Mouse (Mus musculus): ENCODE measurements around the gene Ddx24. TPM values are rescaled to one million over a fixed set of nuclear protein-coding genes. Genes with fewer than 3 reads are reported as not detected.
A peak's percentile ranks its signal among the peaks of the same experiment; 100 is the strongest.

The Ddx24 gene
- polyA plus RNA-seq, 1 experiment from 2014 or later: 90.0 TPM

- Histone ChIP-seq H3K36me3 (ENCODE audit: control insufficient read depth, insufficient read depth, low read length) (no peaks in the 10 kb centered on the region), H3K9ac (ENCODE audit: low read length) (no peak overlapping the region), H3K27ac (ENCODE audit: low read length) (no peak overlapping the region), H3K4me2 (ENCODE audit: low read depth, low read length) (peak overlapping the region; percentile 46), H3K9me3 (ENCODE audit: control insufficient read depth, low read length) (no peaks in the 10 kb centered on the region), H3K4me3 (ENCODE audit: low read length) (peak overlapping the region; percentile 38), H3K27me3 (ENCODE audit: control insufficient read depth, insufficient read depth, low read depth, low read length) (no peaks in the 10 kb centered on the region), H3K4me1 (replicated peaks; ENCODE audit: control insufficient read depth, insufficient read depth, low read length) (no peaks in the 10 kb centered on the region)
- ATAC-seq (ENCODE audit: low read depth): no peak
These were observed 9.2 kb upstream of the Ddx24 start for GRCm38 (mm10) chr12:103434861-103435260.

DNA sequence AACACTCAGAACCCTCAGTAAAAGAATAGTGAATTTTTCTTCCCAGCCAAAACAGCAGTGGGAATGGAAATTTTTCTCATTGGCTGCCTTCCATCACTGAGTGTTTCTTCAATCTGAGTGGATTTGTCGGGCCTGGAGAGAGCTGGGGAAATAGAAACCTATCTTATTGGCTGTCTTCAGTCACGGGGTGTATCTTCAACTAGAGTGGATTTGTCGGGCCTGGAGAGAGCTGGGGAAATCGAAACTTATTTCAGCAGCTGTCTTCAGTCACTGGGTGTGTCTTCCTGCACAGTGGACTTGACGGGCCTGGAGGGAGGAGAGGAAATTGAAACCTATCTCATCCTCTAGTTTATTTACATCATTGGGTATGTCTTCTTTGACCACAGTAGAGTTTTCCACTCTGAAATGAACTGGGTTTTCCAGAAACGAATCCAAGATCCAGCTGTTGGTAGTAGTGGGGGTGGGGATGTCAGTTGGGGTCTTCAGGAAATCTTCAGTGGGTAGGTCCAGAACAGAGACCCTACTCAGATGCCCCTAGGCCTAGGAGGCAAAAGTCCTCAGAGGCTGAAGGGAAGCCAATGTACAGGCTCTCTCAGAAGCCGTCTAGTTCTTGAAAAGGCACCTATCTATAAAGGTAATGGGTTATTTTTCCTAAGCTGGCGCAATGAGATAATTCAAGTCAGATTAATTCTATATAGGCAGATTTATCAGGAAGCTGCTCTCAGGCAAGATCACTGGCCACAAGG lies 8.5 kb upstream of the Ddx24 start, which contains the start of gene Ifi27:
Gene Ifi27, plus strand, starts transcription at position 226 of the 746 bp plus-strand sequence.
- Histone ChIP-seq H3K36me3 (ENCODE audit: control insufficient read depth, insufficient read depth, low read length) (no peaks in the 10 kb centered on the region), H3K9me3 (ENCODE audit: control insufficient read depth, low read length) (no peaks in the 10 kb centered on the region), H3K4me3 (ENCODE audit: low read length) (peak within 1 kb of the TSS; percentile 38), H3K27me3 (ENCODE audit: control insufficient read depth, insufficient read depth, low read depth, low read length) (no peaks in the 10 kb centered on the region), H3K9ac (ENCODE audit: low read length) (no peak within 1 kb of the TSS), H3K27ac (ENCODE audit: low read length) (no peak within 1 kb of the TSS), H3K4me2 (ENCODE audit: low read depth, low read length) (peak within 1 kb of the TSS; percentile 46), H3K4me1 (replicated peaks; ENCODE audit: control insufficient read depth, insufficient read depth, low read length) (no peaks in the 10 kb centered on the region)
- ATAC-seq (ENCODE audit: low read depth): peak; percentile 97
- WGBS: 51% methylated on average over 8 of the region's 8 CpGs

DNA sequence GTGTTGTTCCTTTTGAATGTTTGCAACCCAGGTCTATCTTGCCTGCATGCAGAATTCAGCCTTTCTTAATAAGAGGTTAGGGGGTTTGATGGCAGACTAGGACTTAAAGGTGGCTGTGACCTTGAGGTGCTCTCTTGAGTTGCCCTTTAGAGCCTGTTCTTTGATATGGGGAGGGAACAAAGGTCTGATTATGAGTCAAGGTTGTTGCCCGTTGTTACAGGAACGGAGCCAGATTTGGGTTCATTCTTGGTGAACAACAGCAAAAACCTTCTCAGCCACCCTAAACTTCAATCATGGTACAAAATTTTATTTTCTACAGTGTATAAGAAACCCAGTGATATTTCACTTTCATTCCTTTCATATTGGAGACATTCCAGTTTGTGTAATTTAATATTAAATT lies 7.8 kb upstream of the Ddx24 start:
- Histone ChIP-seq H3K4me3 (ENCODE audit: low read length) (no peak overlapping the region), H3K4me1 (replicated peaks; ENCODE audit: control insufficient read depth, insufficient read depth, low read length) (no peaks in the 10 kb centered on the region), H3K4me2 (ENCODE audit: low read depth, low read length) (no peak overlapping the region), H3K36me3 (ENCODE audit: control insufficient read depth, insufficient read depth, low read length) (no peaks in the 10 kb centered on the region), H3K27ac (ENCODE audit: low read length) (no peak overlapping the region), H3K27me3 (ENCODE audit: control insufficient read depth, insufficient read depth, low read depth, low read length) (no peaks in the 10 kb centered on the region), H3K9ac (ENCODE audit: low read length) (no peak overlapping the region), H3K9me3 (ENCODE audit: control insufficient read depth, low read length) (no peaks in the 10 kb centered on the region)
- 82% methylated on average over 2 of the region's 2 CpGs for WGBS
- no peak for ATAC-seq (ENCODE audit: low read depth)

GRCm38 (mm10) chr12:103426710-103427109 lies 1.1 kb upstream of the Ddx24 start:
- Histone ChIP-seq H3K4me3 (ENCODE audit: low read length) (no peak overlapping the region), H3K36me3 (ENCODE audit: control insufficient read depth, insufficient read depth, low read length) (peaks cover 5% of the 10 kb centered on the region; the same call in 1 of the 2 replicates), H3K27ac (ENCODE audit: low read length) (no peak overlapping the region), H3K9ac (ENCODE audit: low read length) (no peak overlapping the region), H3K27me3 (ENCODE audit: control insufficient read depth, insufficient read depth, low read depth, low read length) (no peaks in the 10 kb centered on the region), H3K9me3 (ENCODE audit: control insufficient read depth, low read length) (no peaks in the 10 kb centered on the region), H3K4me1 (replicated peaks; ENCODE audit: control insufficient read depth, insufficient read depth, low read length) (peaks cover 24% of the 10 kb centered on the region), H3K4me2 (ENCODE audit: low read depth, low read length) (no peak overlapping the region)
- 85% methylated on average over 7 of the region's 7 CpGs for WGBS
- ATAC-seq (ENCODE audit: low read depth): no peak

- no peak for ATAC-seq (ENCODE audit: low read depth)
- Histone ChIP-seq H3K9me3 (ENCODE audit: control insufficient read depth, low read length) (no peaks in the 10 kb centered on the region), H3K36me3 (ENCODE audit: control insufficient read depth, insufficient read depth, low read length) (peaks cover 5% of the 10 kb centered on the region; the same call in 1 of the 2 replicates), H3K4me3 (ENCODE audit: low read length) (peak overlapping the region; percentile 96), H3K4me1 (replicated peaks; ENCODE audit: control insufficient read depth, insufficient read depth, low read length) (peaks cover 29% of the 10 kb centered on the region), H3K9ac (ENCODE audit: low read length) (peak overlapping the region; percentile 90), H3K27ac (ENCODE audit: low read length) (0 out of 2 replicates have a peak overlapping the region, but pooled peaks have one; percentile 16), H3K27me3 (ENCODE audit: control insufficient read depth, insufficient read depth, low read depth, low read length) (no peaks in the 10 kb centered on the region), H3K4me2 (ENCODE audit: low read depth, low read length) (peak overlapping the region; percentile 74)
- 6% methylated on average over 33 of the region's 33 CpGs for WGBS
These were observed 458 bp downstream of the Ddx24 start for GRCm38 (mm10) chr12:103425016-103425728.

DNA sequence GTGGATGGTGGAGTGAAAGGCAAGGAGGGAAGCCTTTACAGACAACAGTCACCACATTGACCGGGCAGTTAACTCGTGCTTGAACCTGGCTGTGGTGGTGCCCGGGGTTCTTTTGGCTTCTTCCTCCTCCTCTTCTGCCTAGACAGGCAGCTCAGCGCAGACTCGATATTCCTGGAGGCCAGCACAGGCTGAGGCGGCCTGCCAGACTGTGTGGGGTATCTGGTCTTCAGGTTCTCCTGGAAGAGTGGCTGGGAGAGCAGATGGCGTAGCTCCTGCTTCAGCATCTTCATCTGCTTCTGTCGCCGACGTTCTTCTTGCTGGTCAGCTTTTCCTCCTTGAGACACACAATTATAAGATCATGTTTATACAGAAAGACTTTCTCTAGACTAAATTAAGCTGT lies 17.5 kb downstream of the Ddx24 start:
- Histone ChIP-seq H3K4me2 (ENCODE audit: low read depth, low read length) (no peak overlapping the region), H3K4me1 (replicated peaks; ENCODE audit: control insufficient read depth, insufficient read depth, low read length) (no peaks in the 10 kb centered on the region), H3K27me3 (ENCODE audit: control insufficient read depth, insufficient read depth, low read depth, low read length) (no peaks in the 10 kb centered on the region), H3K36me3 (ENCODE audit: control insufficient read depth, insufficient read depth, low read length) (peaks cover 44% of the 10 kb centered on the region), H3K9me3 (ENCODE audit: control insufficient read depth, low read length) (no peaks in the 10 kb centered on the region), H3K9ac (ENCODE audit: low read length) (no peak overlapping the region), H3K27ac (ENCODE audit: low read length) (no peak overlapping the region), H3K4me3 (ENCODE audit: low read length) (no peak overlapping the region)
- 80% methylated on average over 10 of the region's 10 CpGs for WGBS
- no peak for ATAC-seq (ENCODE audit: low read depth)

DNA sequence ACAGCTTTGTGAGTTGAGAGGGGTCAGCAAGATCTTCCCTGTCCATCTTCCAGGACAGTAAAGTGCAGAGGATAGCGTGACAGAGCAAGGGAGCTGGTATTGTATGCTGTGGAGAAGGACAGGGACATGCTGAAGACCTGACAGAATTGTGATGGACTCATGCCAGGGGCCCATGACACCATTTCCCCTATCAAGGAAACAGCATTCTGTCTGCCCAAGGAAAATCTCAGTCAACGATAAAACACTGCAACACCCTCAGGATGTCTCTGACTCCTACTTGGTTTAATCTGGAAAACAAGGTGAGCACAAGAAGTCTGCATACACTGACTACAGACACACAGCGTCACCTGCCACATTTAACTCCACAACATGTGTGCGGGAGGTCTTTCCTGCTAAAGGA lies 17.9 kb downstream of the Ddx24 start, which contains the start of gene 9330161L09Rik:
Gene 9330161L09Rik, minus strand, starts transcription at position 101 of the 400 bp plus-strand sequence.
- H3K4me3 ChIP-seq (ENCODE audit: low read length): no peak within 1 kb of the TSS
- no peak within 1 kb of the TSS for H3K9ac ChIP-seq (ENCODE audit: low read length)
- H3K27me3 ChIP-seq (ENCODE audit: control insufficient read depth, insufficient read depth, low read depth, low read length): no peaks in the 10 kb centered on the region
- WGBS: 93% methylated on average over 4 of the region's 4 CpGs
- peaks cover 43% of the 10 kb centered on the region for H3K36me3 ChIP-seq (ENCODE audit: control insufficient read depth, insufficient read depth, low read length)
- no peaks in the 10 kb centered on the region for H3K9me3 ChIP-seq (ENCODE audit: control insufficient read depth, low read length)
- ATAC-seq (ENCODE audit: low read depth): no peak
- no peak within 1 kb of the TSS for H3K27ac ChIP-seq (ENCODE audit: low read length)
- no peak within 1 kb of the TSS for H3K4me2 ChIP-seq (ENCODE audit: low read depth, low read length)
- no peaks in the 10 kb centered on the region for H3K4me1 ChIP-seq (replicated peaks; ENCODE audit: control insufficient read depth, insufficient read depth, low read length)

- no peaks in the 10 kb centered on the region for H3K9me3 ChIP-seq (ENCODE audit: control insufficient read depth, low read length)
- no peaks in the 10 kb centered on the region for H3K4me1 ChIP-seq (replicated peaks; ENCODE audit: control insufficient read depth, insufficient read depth, low read length)
- peaks cover 22% of the 10 kb centered on the region for H3K36me3 ChIP-seq (ENCODE audit: control insufficient read depth, insufficient read depth, low read length)
- ATAC-seq (ENCODE audit: low read depth): no peak
- no peak overlapping the region for H3K4me3 ChIP-seq (ENCODE audit: low read length)
- no peaks in the 10 kb centered on the region for H3K27me3 ChIP-seq (ENCODE audit: control insufficient read depth, insufficient read depth, low read depth, low read length)
- no peak overlapping the region for H3K9ac ChIP-seq (ENCODE audit: low read length)
- no peak overlapping the region for H3K27ac ChIP-seq (ENCODE audit: low read length)
- no peak overlapping the region for H3K4me2 ChIP-seq (ENCODE audit: low read depth, low read length)
- WGBS: 83% methylated on average over 18 of the region's 18 CpGs
These were observed 21.5 kb downstream of the Ddx24 start for GRCm38 (mm10) chr12:103404131-103404530.

- WGBS: 56% methylated on average over 7 of the region's 7 CpGs
- Histone ChIP-seq H3K36me3 (ENCODE audit: control insufficient read depth, insufficient read depth, low read length) (no peaks in the 10 kb centered on the region), H3K4me1 (replicated peaks; ENCODE audit: control insufficient read depth, insufficient read depth, low read length) (peaks cover 5% of the 10 kb centered on the region; the same call in 1 of the 2 replicates), H3K9me3 (ENCODE audit: control insufficient read depth, low read length) (no peaks in the 10 kb centered on the region), H3K4me3 (ENCODE audit: low read length) (no peak overlapping the region), H3K27me3 (ENCODE audit: control insufficient read depth, insufficient read depth, low read depth, low read length) (no peaks in the 10 kb centered on the region), H3K9ac (ENCODE audit: low read length) (no peak overlapping the region), H3K4me2 (ENCODE audit: low read depth, low read length) (no peak overlapping the region), H3K27ac (ENCODE audit: low read length) (peak overlapping the region; percentile 78)
- ATAC-seq (ENCODE audit: low read depth): peak; percentile 73
These were observed 28.9 kb downstream of the Ddx24 start for GRCm38 (mm10) chr12:103396751-103397150.
